In the genomic region with DNA sequence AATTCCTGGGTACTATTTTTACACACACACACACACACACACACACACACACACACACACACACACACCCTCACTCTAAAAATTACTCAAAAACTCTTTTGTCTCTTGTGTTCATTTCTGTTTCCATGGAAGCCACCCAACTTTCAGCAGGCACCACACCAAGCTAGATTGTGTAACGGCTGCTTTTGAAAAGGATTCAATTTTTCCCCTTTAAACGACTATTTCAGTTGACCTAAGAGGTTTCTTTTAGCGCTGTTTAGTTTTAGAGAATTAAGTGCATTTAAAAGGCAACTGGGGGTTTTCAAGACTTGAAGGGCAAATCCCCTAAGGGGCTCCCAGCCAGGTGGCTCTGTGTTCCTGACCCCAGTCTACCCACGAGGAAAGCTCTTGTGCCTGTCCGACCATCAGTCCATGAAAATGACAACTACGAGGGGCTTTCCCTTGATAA, we compare ENCODE assay signal across 9 mouse cellular contexts.
A peak's percentile ranks its signal among the peaks of the same experiment; 100 is the strongest.
DNase-seq lines count a peak whose midpoint lies in the region; ATAC-seq lines count a peak whose summit lies in the region.
"Had no signal": no experiment of that assay in that cellular context is flagged by ENCODE, and none has a peak within 500 bp of the region (broad histone marks: within the 10 kb centered on the region; RNA-seq: fewer than 3 reads in every experiment).

No protein-coding gene starts in this region.

- peaks cover 29% of the 10 kb centered on the region for H3K4me1 ChIP-seq in limb, embryonic 13.5 days
- no peaks in the 10 kb centered on the region for H3K4me1 ChIP-seq in midbrain, embryonic 11.5 days (ENCODE audit: control insufficient read depth, insufficient read depth, low read length)
- H3K4me1 ChIP-seq in kidney, embryonic 16.5 days (ENCODE audit: insufficient read depth, low read length), result peaks cover 12% of the 10 kb centered on the region

- no peak overlapping the region for H3K4me2 ChIP-seq in limb, embryonic 13.5 days (replicated peaks)
- H3K4me2 ChIP-seq in midbrain, embryonic 11.5 days, result no peak overlapping the region
- H3K4me2 ChIP-seq in kidney, embryonic 16.5 days (replicated peaks; ENCODE audit: low read depth, low read length), result no peak overlapping the region

- H3K27me3 ChIP-seq in limb, embryonic 13.5 days, result no peaks in the 10 kb centered on the region
- H3K27me3 ChIP-seq in midbrain, embryonic 11.5 days (ENCODE audit: control insufficient read depth, insufficient read depth, low read length), result no peaks in the 10 kb centered on the region
- no peaks in the 10 kb centered on the region for H3K27me3 ChIP-seq in kidney, embryonic 16.5 days (ENCODE audit: insufficient read depth, low read length)

- no peak overlapping the region for H3K4me3 ChIP-seq in limb, embryonic 13.5 days
- no peak overlapping the region for H3K4me3 ChIP-seq in midbrain, embryonic 11.5 days (ENCODE audit: low read depth, low read length)
- H3K4me3 ChIP-seq in kidney, embryonic 16.5 days (ENCODE audit: low read length), result no peak overlapping the region
- H3K4me3 ChIP-seq: erythroblast, embryonic 14.5 days had no signal

- no peak for ATAC-seq in limb, embryonic 13.5 days (ENCODE audit: low FRiP score, low read depth)
- ATAC-seq in midbrain, embryonic 11.5 days (ENCODE audit: low FRiP score), result no peak
- no peak for ATAC-seq in kidney, embryonic 16.5 days (ENCODE audit: low FRiP score, low TSS enrichment)

- peak overlapping the region; percentile 49; the same call in 1 of the 2 replicates for H3K27ac ChIP-seq in limb, embryonic 13.5 days
- no peak overlapping the region for H3K27ac ChIP-seq in midbrain, embryonic 11.5 days (ENCODE audit: low read depth, low read length)
- no peak overlapping the region for H3K27ac ChIP-seq in kidney, embryonic 16.5 days (ENCODE audit: low read length)

- 23% methylated on average over 6 of the region's 6 CpGs for WGBS in limb, embryonic 13.5 days
- 64% methylated on average over 6 of the region's 6 CpGs for WGBS in midbrain, embryonic 11.5 days
- 56% methylated on average over 6 of the region's 6 CpGs for WGBS in kidney, embryonic 16.5 days

- no peak overlapping the region for H3K9ac ChIP-seq in limb, embryonic 13.5 days
- H3K9ac ChIP-seq in midbrain, embryonic 11.5 days (ENCODE audit: low read length), result no peak overlapping the region
- H3K9ac ChIP-seq in kidney, embryonic 16.5 days (replicated peaks; ENCODE audit: low read length), result no peak overlapping the region

- H3K9me3 ChIP-seq in limb, embryonic 13.5 days, result no peaks in the 10 kb centered on the region
- H3K9me3 ChIP-seq in midbrain, embryonic 11.5 days (ENCODE audit: control insufficient read depth, low read length), result no peaks in the 10 kb centered on the region
- no peaks in the 10 kb centered on the region for H3K9me3 ChIP-seq in kidney, embryonic 16.5 days (ENCODE audit: low read length)

- peak; percentile 68 for DNase-seq in right cerebral cortex, adult 18-20 months
- no peak for DNase-seq in right cerebral cortex, postnatal 4 days
- peak; percentile 68 for DNase-seq in heart, adult 8-10 months (ENCODE audit: low spot score)
- peak; percentile 79 for DNase-seq in telencephalon, adult 2 months (ENCODE audit: low read depth, low spot score)
- DNase-seq in midbrain, embryonic 11.5 days (ENCODE audit: low spot score, missing footprints), result no peak
- DNase-seq in MN1 (ENCODE audit: low spot score), result no peak

- no peaks in the 10 kb centered on the region for H3K36me3 ChIP-seq in limb, embryonic 13.5 days
- no peaks in the 10 kb centered on the region for H3K36me3 ChIP-seq in midbrain, embryonic 11.5 days (ENCODE audit: control insufficient read depth, insufficient read depth, low read length)
- H3K36me3 ChIP-seq in kidney, embryonic 16.5 days (ENCODE audit: insufficient read depth, low read length), result no peaks in the 10 kb centered on the region

Comparison
In these comparisons a context has a peak if more than half of its experiments do, and no peak if none do; other contexts are left out.
1. DNase-seq: peak in right cerebral cortex, adult 18-20 months (single experiment), heart, adult 8-10 months (single experiment) and telencephalon, adult 2 months (single experiment); none in right cerebral cortex, postnatal 4 days (single experiment), midbrain, embryonic 11.5 days (single experiment) and MN1 (single experiment).